Mouse (Mus musculus): Measurements from ENCODE around the gene Degs1.

DNA sequence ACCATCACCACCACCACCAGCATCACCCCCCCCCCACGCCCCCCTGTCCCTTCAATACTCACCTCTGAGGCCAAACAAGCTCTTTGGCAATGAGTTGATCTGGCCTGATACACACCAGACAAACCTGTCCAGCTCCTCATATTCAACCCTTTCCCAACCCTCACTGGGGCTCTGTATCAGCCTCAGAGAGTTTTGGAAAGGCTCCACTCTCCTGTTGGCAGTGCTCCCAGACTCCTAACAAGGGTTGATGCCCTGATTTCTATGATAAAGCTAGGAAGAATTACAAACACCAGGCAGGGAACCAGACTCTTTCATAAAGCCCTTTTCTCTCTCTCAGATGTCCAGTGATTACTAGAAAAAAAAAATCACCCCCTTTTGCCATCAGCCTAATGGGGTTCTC lies 45.2 kb downstream of the Degs1 start:
- TF ChIP-seq POLR2A (IDR thresholded peaks at IDR 0.05; ENCODE audit: insufficient read depth, low read depth, low read length) (no peak), CTCF (IDR thresholded peaks at IDR 0.05) (no peak), EP300 (IDR thresholded peaks at IDR 0.05; ENCODE audit: insufficient read depth, low read depth, low read length) (no peak)

Data from heart, adult 2 months (tissue).